Mouse (Mus musculus): ENCODE results near the gene Ranbp3l. TPM values are rescaled to one million over a fixed set of nuclear protein-coding genes. Genes with fewer than 3 reads are reported as not detected.

Ranbp3l gene
- total RNA-seq, 2 experiments from 2014 or later, result not detected

DNA sequence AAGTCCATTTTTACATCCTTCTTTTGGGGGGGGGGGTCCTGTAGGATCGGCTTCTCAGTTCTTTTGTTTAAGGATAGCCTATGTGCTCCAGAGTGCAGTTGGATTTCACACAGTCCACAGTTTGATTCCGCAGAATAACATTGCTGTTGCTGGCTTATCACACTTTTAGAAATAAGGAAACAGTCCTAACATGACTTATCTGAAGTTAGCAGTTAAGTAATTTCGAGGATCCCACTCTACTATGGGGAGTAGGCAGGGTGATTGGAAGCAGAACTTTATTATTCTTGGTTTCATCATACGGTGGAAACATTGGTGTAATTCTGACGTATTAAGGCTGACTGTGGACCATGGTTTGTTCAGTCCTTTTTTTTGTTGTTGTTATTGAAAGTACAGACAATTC, 122.9 kb downstream of the Ranbp3l start:
- no peak for ATAC-seq (ENCODE audit: poor library complexity, severe bottlenecking)

DNA sequence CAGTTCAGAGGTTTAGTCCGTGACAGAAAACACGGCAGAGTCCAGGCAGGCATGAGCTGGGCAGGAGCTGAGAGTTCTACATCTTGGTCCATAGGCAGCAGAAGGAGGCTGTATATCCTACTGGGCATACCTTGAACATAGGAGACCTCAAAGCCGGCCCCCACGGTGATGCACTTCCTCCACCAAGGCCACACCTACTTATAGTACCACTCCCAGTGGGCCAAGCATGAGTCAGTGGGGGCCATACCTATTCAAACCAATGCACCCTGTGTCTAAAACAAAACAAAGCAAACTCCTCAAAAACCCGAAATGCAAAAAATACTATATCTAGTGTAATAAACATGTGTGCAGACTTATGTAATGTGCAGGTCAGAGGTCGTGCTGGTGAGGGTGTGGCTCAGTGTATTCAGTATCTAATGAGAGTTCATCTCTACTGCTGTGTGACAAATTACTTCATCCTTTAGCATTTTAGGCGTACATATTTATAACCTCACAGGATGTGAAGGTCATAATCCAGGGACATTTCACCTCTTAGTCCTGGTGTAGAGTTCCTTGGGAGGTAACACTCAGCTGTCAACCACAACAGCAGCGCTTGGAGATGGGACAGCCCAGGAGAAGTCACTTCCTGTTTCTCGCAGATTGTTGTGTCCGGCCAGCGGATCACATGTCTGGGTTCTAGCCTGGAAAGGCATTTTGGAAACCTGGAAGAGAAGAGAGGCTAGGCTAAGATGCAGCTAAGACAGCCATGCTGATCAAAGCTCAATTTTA, 126.0 kb downstream of the Ranbp3l start:
- no peak for ATAC-seq (ENCODE audit: poor library complexity, severe bottlenecking)

DNA sequence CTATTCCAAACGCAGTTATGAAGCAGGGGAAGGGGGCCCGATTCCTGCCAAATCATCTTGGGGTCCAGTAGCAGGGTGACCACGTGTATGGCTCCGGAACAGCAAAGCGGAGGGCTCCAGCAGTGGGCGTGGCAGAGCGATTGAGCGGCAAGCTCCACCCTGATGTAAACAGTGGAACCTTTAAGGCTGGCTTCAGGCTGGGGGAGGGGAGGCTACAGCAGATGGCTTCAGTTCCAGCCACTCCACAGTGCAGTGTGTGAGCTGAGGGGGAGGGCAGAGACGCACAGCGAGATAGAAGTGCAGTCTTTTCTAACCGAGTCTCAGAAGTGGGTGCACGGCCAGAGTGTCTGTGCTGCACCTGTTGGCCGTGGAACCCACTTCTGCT, 126.6 kb downstream of the Ranbp3l start:
- no peak for ATAC-seq (ENCODE audit: poor library complexity, severe bottlenecking)

DNA sequence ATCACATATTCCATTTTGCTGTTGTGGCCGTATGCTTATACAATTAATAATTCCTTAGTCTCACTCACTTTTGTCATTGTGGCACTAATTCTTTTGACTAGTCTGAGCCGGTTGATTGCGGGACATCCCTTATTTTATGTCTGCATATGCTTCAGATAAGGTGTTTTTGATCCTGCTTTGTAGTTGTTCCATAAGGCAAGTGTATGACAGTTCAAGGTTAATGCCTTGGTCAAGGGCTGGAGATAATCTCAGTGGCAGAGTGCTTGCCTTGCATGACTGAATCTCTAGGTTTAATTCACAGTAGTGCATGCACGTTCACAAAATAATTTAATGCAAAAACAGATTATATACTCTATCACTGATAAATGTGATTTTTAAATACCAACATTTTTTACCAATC, 129.1 kb downstream of the Ranbp3l start:
- ATAC-seq (ENCODE audit: poor library complexity, severe bottlenecking), result no peak

DNA sequence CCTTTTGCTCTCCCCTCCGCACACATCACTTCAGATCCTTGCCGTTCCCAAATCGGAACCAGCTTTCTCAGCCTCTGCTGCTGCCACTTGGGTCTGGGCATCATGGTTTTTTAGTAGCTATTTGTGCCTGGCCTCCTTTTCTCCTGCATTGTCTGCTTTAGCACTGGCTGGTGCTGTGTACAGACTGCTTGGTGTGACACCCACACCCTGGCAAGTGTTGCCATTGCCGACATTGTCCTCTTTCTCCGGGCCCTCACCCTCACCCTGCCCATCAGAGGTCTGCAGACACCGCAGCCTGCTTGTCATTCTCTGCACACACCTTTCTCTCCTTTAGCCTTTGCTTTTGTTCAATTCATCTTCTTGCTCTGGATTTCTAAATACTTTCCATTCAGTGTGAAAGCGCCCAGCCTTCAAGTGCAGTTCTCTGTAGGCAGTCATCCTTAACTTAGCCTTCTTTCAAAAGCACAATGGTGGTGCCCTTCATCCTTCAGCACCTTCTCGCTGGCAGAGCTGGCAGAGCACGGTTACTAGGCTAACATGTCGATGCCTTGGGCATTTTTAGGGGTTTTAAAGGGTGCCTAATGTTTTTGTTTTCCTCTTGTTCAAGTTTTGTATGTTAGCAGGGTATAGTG, 132.8 kb downstream of the Ranbp3l start:
- ATAC-seq (ENCODE audit: poor library complexity, severe bottlenecking), result no peak

DNA sequence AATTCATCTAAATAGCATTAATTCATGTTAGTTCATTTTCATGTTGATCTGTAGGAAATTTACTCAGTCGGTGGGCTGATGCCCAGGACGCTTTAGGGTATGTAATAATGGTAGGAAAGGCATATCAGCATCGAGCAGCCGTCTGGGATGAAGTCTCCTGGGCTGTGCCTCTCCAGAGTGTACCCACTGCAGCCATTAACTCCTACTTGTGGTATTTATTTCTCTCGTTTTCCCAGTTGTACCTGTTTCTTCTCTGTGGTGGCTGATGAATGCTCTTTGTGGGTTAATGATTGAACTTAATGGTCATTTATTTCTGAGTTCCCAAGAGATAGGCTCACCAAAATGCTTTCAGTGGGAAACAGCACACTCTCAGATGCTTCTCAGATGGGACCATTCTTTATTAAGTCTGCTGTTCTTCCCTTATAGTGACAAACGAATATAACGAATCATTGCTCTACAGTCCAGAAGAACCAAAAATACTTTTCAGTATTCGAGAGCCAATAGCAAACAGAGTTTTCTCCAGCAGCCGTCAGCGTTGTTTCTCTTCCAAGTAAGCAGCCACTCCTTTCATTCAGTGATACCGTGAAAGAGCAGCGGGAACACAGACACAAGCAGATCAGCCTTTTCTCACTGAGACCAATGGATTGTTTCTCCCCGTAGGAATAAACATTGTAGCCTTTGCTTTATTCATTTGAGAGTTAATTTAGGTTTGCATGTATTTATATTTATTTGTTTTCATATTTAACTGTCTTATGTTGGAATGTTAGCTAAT, 138.7 kb downstream of the Ranbp3l start:
- no peak for ATAC-seq (ENCODE audit: poor library complexity, severe bottlenecking)

DNA sequence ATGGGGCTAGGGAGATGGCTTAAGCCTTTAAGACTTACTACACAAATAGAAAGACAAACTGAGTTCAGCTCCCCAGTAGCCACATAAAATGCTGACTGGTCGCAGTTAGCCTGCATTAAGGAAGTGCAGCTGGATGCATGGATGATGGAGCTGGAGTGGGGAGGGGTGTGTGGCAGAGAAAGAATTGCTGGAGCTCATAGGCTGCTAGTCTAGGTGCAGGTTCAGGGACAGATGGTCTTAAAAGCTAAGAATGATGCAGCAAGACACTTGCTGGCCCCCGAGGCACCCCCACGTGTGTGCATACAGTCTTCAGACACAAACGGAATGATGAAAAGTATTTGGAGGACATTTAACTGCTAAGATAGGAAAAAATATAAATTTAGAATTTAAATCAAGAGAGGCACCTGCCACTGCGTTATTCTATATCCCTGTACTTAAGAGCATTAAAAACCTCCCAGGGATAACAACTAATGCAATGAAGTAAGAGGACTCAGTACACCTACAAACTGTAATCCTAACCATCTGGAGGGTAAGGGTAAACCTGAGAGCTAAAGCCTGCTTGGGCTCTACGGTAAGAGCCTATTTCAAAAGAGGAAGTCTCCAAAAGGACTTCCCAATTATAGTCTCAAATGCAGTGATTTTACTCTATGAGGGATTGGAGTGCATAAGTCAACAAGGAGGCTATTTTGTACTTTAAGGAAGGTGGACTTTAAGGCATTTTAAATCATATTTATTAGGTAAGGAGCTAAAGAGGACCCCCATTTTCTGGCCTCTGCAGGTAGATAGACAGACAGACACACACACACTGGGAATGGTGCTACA, 143.0 kb downstream of the Ranbp3l start:
- 0 out of 2 replicates have a peak, but pooled peaks have one; percentile 49 for ATAC-seq (ENCODE audit: poor library complexity, severe bottlenecking)

DNA sequence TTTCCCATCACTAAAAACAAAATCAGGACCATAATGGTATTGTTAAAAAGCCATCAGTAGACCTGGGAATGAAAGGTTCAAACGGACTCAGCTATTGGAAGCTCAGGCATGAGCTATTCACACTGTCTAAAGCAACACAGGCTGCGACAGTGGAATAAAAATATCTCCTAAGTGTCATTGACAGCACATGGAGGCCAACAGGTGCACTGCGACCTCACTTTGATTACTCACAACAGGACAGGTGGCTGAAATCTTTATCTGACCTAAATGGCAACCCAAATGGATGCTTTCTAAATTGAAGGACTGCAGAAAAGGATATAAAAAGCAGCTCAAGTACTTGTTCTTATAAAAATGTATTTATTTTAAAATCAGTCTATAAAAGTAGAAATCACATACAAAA, 143.9 kb downstream of the Ranbp3l start:
- no peak for ATAC-seq (ENCODE audit: poor library complexity, severe bottlenecking)

DNA sequence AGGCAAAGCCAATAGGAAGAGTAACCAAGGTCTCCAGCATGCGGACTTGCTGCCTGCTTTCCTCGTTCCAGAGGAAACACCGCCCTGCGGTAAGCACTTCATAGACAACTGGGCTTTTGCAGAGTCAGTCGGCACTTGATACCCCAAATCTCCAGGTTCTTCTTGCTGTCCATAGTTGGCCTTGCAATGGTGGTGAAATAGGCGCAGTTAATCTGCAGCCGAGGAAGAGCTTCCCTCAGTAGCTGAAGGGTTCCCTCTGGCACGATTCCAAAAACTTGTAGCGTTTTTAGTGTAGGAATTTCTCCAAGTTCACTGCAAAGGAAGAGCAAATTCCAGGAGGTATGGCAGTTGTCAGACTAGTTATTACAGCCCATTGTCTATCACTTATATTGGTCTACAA, 145.8 kb downstream of the Ranbp3l start:
- ATAC-seq (ENCODE audit: poor library complexity, severe bottlenecking), result no peak

DNA sequence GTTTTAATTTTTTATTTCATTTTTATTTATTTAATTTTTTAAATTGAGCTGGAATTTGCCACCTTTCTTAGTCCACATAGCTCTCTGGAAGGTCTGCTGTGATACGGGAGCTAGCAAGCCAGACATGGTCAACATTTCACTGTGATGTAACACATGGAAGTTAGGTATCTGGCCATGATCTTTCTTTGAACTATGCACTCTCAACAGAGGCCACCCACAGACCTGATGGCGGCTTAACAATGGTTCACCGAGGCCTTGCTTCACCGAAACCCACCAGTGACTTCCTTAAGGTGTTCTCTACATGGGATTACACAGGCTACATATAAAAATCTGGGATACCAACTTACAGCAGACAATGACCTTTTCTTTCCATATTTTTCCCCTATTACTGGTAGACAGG, 146.4 kb downstream of the Ranbp3l start:
- ATAC-seq (ENCODE audit: poor library complexity, severe bottlenecking), result no peak

DNA sequence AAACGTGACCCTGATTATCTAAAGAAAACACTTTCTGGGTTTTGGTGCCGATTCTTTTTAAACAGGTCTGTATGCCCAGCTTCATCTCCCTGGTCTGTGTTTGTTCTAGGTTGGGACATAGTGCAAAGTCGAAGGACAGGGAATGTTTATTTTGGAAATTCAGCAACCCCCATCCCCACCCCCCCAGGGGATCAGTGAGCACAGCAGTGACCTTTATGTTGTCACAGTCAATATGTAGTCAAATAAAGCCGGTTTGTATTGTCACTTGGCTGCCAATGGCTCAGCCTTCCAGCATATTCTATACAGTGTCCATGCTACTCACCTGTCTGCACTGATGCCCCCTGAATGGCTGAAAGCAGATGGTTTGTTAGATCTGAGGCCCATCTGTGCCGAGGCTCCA, 146.8 kb downstream of the Ranbp3l start:
- ATAC-seq (ENCODE audit: poor library complexity, severe bottlenecking), result no peak

Other genes starting within 250 kb of the Ranbp3l start
- gene Nadk2, start 103.3 kb downstream of the Ranbp3l start, total RNA-seq (2015), result 25.7 and 32.3 TPM in 2 replicates
- 30.0 and 31.3 TPM in 2 replicates for gene Nadk2, start 103.3 kb downstream of the Ranbp3l start, total RNA-seq (2017)
- gene Lmbrd2, start 172.6 kb downstream of the Ranbp3l start, total RNA-seq (2015), result 12.9 and 17.3 TPM in 2 replicates
- 10.0 and 11.2 TPM in 2 replicates for gene Lmbrd2, start 172.6 kb downstream of the Ranbp3l start, total RNA-seq (2017)
- gene Skp2, start 187.5 kb downstream of the Ranbp3l start, total RNA-seq (2015), result 17.1 and 17.5 TPM in 2 replicates
- gene Skp2, start 187.5 kb downstream of the Ranbp3l start, total RNA-seq (2017), result 16.4 and 17.7 TPM in 2 replicates